Mouse (Mus musculus) Patski (cell line): ENCODE results near the gene Ggnbp2. TPM values are rescaled to one million over a fixed set of nuclear protein-coding genes. Genes with fewer than 3 reads are reported as not detected.
"Not testable (repeated sequence)": the region's sequence is repeated elsewhere in the genome, so short reads cannot be mapped to it uniquely, and the experiment has no call there.

Experiments
- ATAC-seq: fragments of 100-300 bp; one replicate; pipeline ENCODE4 v1.8.0; 2021
- CTCF ChIA-PET: fragments of 350-600 bp; sonication (Branson Sonifier 250); formaldehyde crosslinking; loops from one replicate; lab custom pipeline; 2022; ENCODE audit warnings: inconsistent platforms; lab: Charles Lee
- POLR2A ChIA-PET: fragments of 350-600 bp; sonication (Branson Sonifier 250); formaldehyde crosslinking; loops from one replicate; lab custom pipeline; 2022; ENCODE audit warnings: antibody characterized with exemption, inconsistent platforms; lab: Charles Lee
- DNase-seq: peaks from one replicate; pipeline ENCODE4 v3.0.0-alpha.2; 2011; ENCODE audit warnings: low read depth, low spot score
- H3K27me3 ChIP-seq: fragments of 371-371 bp; one replicate; pipeline ENCODE4 v1.5.1; 2021
- CTCF ChIP-seq: fragments of 100-300 bp; IDR thresholded peaks from one replicate; pipeline ENCODE4 v1.5.1; 2021
- in situ Hi-C: fragments of 300-500 bp; cut with MboI; formaldehyde crosslinking; loops from 3 replicates; pipeline ENCODE4 v1.11.1; 2018; ENCODE audit warnings: low pct_unique_long_range_greater_than_20kb, mixed read lengths
- polyA plus RNA-seq: library from polyadenylated mRNA; unstranded; gene quantifications from one replicate; pipeline ENCODE4 v1.2.3, GENCODE M21; 2021

Ggnbp2 gene
- polyA plus RNA-seq, 1 experiment from 2014 or later = 100 TPM

GRCm38 (mm10) chr11:84868786-84869259 lies 1.8 kb downstream of the Ggnbp2 start:
- ChIA-PET POLR2A (interaction anchor here (0.7 to 4.0 kb wide), 2 partner anchors 11 to 36 kb away, joined by 5 to 25 read pairs; partner anchors contain the start of genes Myo19 and Pigw), CTCF (interaction anchor here (0.7 kb wide), 1 partner anchor 49 kb away, joined by 3 read pairs; the partner anchor contains the start of gene Mrm1)
- ATAC-seq (no peak), DNase-seq (no peak)
- in situ Hi-C loops = no loop called here
- no peaks in the 10 kb centered on the region for H3K27me3 ChIP-seq
- TF ChIP-seq CTCF = no peak

GRCm38 (mm10) chr11:84867586-84867985 lies 3.0 kb downstream of the Ggnbp2 start:
- in situ Hi-C loops = no loop called here
- ATAC-seq (no peak), DNase-seq (no peak)
- ChIA-PET POLR2A (no interaction called here), CTCF (no interaction called here)
- no peaks in the 10 kb centered on the region for H3K27me3 ChIP-seq
- TF ChIP-seq CTCF = no peak

- CTCF ChIA-PET = interaction anchor here (2.1 kb wide), 1 partner anchor 9 kb away, joined by 5 read pairs; no protein-coding TSS in a partner anchor
- ATAC-seq (no peak), DNase-seq (no peak)
- no peaks in the 10 kb centered on the region for H3K27me3 ChIP-seq
- POLR2A ChIA-PET = no interaction called here
- in situ Hi-C loops = no loop called here
- no peak for TF ChIP-seq CTCF
Measured at GRCm38 (mm10) chr11:84865268-84865667, 5.3 kb downstream of the Ggnbp2 start.

- POLR2A ChIA-PET = no interaction called here
- CTCF ChIA-PET = interaction anchor here (1.8 kb wide), 1 partner anchor 10 kb away, joined by 5 read pairs; no protein-coding TSS in a partner anchor
- ATAC-seq (no peak), DNase-seq (no peak)
- in situ Hi-C loops = no loop called here
- TF ChIP-seq CTCF = no peak
- no peaks in the 10 kb centered on the region for H3K27me3 ChIP-seq
Measured at GRCm38 (mm10) chr11:84855285-84855684, 15.3 kb downstream of the Ggnbp2 start.

GRCm38 (mm10) chr11:84847475-84848090 lies 23.0 kb downstream of the Ggnbp2 start:
- TF ChIP-seq CTCF = no peak
- in situ Hi-C loops = loop anchor here (25.0 kb wide), 1 partner anchor 1060 kb away; no protein-coding TSS in a partner anchor
- DNase-seq (no peak), ATAC-seq (no peak)
- H3K27me3 ChIP-seq = no peaks in the 10 kb centered on the region
- ChIA-PET CTCF (interaction anchor here (0.7 kb wide), 1 partner anchor 14 kb away, joined by 3 read pairs; no protein-coding TSS in a partner anchor), POLR2A (no interaction called here)

GRCm38 (mm10) chr11:84846741-84847474 lies 23.7 kb downstream of the Ggnbp2 start:
- in situ Hi-C loops = loop anchor here (25.0 kb wide), 1 partner anchor 1060 kb away; no protein-coding TSS in a partner anchor
- H3K27me3 ChIP-seq = no peaks in the 10 kb centered on the region
- ChIA-PET POLR2A (no interaction called here), CTCF (interaction anchor here (0.7 kb wide), 1 partner anchor 13 kb away, joined by 3 read pairs; no protein-coding TSS in a partner anchor)
- ATAC-seq (no peak), DNase-seq (no peak)
- TF ChIP-seq CTCF = no peak

GRCm38 (mm10) chr11:84839330-84839729 lies 31.3 kb downstream of the Ggnbp2 start:
- ChIA-PET POLR2A (interaction anchor here (0.7 to 1.1 kb wide), 2 partner anchors 33 to 276 kb away, joined by 3 to 5 read pairs; no protein-coding TSS in a partner anchor), CTCF (no interaction called here)
- no peaks in the 10 kb centered on the region for H3K27me3 ChIP-seq
- DNase-seq (no peak), ATAC-seq (no peak)
- TF ChIP-seq CTCF = peak; percentile 35
- in situ Hi-C loops = loop anchor here (25.0 kb wide), 1 partner anchor 1052 kb away; no protein-coding TSS in a partner anchor

GRCm38 (mm10) chr11:84829495-84829894 lies 41.1 kb downstream of the Ggnbp2 start:
- CTCF ChIA-PET = interaction anchor here (1.0 kb wide), 1 partner anchor 14 kb away, joined by 3 read pairs; no protein-coding TSS in a partner anchor
- H3K27me3 ChIP-seq, ATAC-seq, DNase-seq: not testable (repeated sequence)
- POLR2A ChIA-PET = interaction anchor here (1.0 to 3.1 kb wide), 2 partner anchors 10 to 16 kb away, joined by 4 to 16 read pairs; partner anchors contain the start of gene Mrm1
- in situ Hi-C loops = loop anchor here (25.0 kb wide), 1 partner anchor 1042 kb away; no protein-coding TSS in a partner anchor

GRCm38 (mm10) chr11:84828516-84829399 lies 41.9 kb downstream of the Ggnbp2 start, which contains the start of gene Dhrs11:
TSS of gene Dhrs11 (minus strand) at chr11:84828994.
- in situ Hi-C loops = loop anchor here (25.0 kb wide), 1 partner anchor 1041 kb away; no protein-coding TSS in a partner anchor
- no peak for TF ChIP-seq CTCF
- no peaks in the 10 kb centered on the region for H3K27me3 ChIP-seq
- POLR2A ChIA-PET = interaction anchor here (0.8 to 3.1 kb wide), 3 partner anchors 9 to 17 kb away, joined by 3 to 16 read pairs (median 4); partner anchors contain the start of gene Mrm1
- CTCF ChIA-PET = interaction anchor here (1.0 to 1.7 kb wide), 2 partner anchors 10 to 15 kb away, joined by 3 to 11 read pairs; partner anchors contain the start of gene Mrm1
- ATAC-seq (peak; percentile 91), DNase-seq (no peak)
